Mouse (Mus musculus): ENCODE results near the gene Zfp619.
"Not testable (repeated sequence)": the region's sequence is repeated elsewhere in the genome, so short reads cannot be mapped to it uniquely, and the experiment has no call there.

Zfp619 gene

DNA sequence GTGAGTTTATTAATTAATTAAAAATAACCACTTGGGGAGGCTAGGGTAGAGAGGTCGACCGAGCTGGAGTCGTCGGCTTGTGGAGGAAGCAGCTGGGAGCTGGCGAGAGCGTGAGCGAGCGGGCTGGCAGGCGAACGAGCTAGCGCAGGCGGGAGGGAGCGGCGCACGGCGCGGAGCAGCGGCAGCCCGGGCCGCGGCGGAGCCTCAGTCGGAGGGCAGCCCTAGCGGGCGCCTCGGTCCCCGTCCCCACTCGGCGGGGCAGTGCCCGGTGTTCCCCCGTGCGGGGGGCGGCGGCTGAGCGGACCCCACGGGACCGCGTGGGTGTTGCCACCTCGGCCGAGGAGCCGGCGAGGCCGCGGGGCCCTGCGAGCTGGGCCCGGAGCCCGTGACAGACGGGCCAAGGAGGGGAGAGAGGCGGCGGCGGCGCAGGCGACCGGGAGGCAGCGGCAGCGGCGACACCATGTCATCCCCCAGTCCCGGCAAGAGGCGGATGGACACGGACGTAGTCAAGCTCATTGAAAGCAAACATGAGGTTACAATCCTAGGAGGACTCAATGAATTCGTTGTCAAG lies 71.0 kb downstream of the Zfp619 start:
- not testable (repeated sequence) for DNase-seq (ENCODE audit: extremely low spot score, low read depth, low spot score)

- not testable (repeated sequence) for DNase-seq (ENCODE audit: extremely low spot score, low read depth, low spot score)
Measured at GRCm38 (mm10) chr7:39589044-39589443, 71.5 kb downstream of the Zfp619 start.
